Mouse (Mus musculus): ENCODE results near the gene Swap70. TPM values are rescaled to one million over a fixed set of nuclear protein-coding genes. Genes with fewer than 3 reads are reported as not detected.

The Swap70 gene
- polyA plus RNA-seq, 1 experiment: 16.2 TPM

DNA sequence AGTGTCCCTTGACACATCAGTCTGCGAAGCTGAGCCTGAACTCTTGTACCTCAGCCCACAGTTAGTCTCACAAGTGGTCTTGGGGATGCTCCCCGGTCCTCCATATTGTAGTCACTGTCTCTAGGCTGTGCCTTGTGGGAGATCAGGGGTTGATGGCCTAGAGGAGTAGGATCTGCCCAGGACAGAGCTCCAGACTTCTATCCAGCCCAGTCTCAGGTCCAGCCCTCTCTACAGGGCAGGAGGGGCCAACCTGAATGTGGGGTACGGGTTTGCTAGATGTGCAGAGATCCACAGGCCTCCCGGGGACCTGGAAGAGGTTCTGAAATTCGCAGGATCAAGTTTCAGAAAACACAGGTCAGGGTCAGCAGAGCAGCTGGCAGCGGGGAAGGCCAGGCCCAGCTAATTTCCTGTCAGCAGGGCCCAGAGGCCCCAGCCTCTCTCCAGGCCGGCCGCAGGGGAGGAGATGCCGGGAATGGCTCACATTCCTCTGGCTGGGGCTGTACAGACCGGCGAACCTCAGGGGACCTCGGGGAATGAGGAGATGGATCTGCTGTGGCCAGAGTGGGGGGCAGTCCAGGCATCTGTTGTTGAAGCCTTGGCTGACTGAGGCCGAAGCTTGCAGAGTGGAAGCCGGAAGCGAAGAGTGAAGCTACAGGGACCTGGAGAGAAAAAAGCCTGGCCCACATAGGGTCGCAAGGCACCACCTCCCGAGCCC lies 75.5 kb downstream of the Swap70 start:
- no peak for DNase-seq (ENCODE audit: low read depth, low spot score)
- WGBS: 66% methylated on average over 17 of the region's 17 CpGs

DNA sequence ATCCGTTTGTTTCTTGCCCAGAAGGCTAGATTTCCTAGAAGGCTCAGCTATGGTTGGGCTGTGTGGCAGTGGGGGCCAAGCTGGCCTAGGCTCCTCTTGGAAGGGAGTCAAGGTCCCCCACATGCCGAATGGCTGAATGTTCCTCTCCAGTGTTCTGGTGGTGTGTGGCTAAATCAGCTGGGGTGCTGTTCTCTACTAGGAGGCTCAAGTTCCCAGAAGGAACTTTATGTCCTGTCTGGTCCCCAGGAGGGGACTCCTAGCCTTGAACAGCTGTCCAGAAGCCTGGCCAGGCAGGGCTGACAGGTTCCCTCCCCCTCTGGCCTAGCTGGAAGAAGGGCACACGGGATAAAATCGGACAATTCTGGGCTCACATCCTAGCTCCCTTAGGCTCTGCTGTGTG lies 76.1 kb downstream of the Swap70 start:
- WGBS: 76% methylated on average over 4 of the region's 4 CpGs
- no peak for DNase-seq (ENCODE audit: low read depth, low spot score)

DNA sequence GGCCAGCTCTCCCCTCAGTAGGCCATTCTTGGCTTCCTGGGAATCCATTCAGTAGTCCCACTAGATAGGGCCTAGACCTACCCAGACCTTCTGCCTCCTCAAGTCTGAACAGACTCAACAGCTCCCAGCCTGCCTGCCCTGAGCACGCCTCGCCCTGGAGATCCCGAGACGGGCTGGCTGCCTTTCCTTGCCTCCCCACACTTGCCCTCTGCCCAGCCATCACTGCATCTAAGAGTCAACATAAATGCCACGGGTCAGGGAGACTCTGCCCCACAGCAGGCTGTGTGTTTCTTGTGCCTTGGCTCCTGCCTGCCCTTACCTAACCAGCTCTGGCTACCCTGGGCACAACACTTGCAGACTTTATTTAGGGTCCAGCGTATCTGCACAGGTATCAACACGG lies 76.6 kb downstream of the Swap70 start:
- DNase-seq (ENCODE audit: low read depth, low spot score): no peak

DNA sequence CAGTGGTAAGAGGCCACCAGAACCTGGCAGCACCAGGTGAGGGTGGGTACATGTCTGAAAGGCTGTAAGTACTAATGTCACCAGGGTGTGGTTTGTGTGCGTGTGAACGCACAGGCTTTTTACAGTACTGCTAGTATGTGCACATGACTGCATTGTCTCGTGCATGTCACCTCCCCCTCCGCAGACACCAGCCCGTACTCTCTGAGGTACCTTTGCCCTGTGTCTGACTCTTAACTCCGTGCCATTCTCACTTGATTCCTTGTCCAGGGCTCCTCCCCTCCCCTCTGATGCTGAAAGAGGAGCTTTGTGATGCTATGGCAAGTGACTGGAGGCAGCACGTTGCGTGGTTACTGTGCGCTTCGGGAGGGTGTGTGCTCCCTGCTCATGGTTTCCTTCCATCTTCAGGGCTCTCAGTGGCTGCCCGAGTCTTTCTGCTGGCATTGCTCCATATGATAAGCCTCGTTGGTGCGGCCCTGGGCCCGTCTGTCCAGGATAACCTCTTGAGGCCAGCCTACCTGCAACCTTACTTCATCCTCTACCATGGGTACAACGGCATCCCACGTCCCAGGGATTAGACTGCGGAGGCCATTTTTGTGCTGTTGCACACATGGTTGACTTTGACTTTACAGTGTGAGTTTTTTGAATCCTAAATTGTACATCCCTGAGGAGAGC lies 77.4 kb downstream of the Swap70 start:
- DNase-seq (ENCODE audit: low read depth, low spot score): no peak
- WGBS: 58% methylated on average over 17 of the region's 17 CpGs

More for the DNA sequence above, 76.6 kb downstream of the Swap70 start:
- WGBS: 57% methylated on average over 7 of the region's 7 CpGs

DNA sequence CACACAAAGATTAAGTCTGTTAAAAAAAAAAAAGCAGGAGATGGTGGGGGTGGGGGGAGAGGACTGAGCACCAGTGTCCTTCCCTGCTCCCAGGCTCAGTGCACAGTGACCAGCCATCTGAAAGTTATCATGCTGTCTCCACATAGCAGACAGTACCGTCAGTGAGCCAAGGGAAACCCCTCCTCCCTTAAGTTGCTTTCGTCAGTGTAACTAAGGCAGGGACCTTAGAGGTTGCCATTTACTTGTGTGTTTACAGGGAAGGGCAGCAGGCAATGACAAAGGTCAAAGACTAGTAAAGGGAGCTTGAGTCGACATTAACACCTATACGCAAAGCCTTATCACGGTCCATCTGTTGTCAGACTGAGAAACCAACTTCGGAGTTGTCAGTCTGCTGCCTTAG lies 81.4 kb downstream of the Swap70 start:
- 27% methylated on average over 6 of the region's 6 CpGs for WGBS
- no peak for DNase-seq (ENCODE audit: low read depth, low spot score)

DNA sequence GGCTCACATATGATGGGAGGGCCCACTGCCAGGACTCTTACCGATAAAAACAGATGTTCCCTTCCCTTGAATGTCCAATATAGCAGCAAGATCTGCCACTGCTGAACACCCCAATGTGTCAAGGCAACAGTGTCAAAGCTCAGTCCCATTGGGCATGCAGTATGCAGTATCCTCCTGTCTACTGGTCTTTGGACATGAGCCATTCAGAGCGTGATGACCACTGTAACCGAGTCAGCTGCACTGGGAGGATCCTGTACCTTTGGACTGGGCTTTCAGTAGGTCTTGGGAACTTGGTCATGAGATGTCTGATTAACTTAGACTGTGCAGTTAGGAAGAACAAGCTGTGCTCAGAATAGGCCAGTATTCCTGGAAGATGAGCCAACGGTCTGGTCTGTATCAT lies 84.0 kb downstream of the Swap70 start:
- 77% methylated on average over 4 of the region's 4 CpGs for WGBS
- no peak for DNase-seq (ENCODE audit: low read depth, low spot score)

DNA sequence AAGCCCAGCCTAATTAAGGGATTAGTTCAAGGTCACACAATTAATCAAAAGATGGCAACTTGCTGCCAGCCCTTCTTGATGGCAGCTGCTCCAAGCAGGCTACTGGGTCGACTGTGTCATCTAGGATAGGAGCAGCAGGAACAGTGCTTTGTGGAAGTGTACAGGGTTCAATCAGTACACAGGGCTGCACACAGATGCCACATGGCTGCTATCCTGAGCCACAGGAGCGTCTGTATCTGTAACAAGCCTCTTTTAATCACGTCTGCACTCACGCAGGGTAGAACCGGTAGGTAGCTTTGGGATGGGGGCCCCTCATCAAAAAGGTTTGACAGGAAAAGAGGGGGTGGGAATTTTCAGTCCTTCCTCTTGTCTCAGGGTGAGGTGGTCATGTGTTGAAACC lies 84.8 kb downstream of the Swap70 start:
- WGBS: 75% methylated on average over 5 of the region's 5 CpGs

DNA sequence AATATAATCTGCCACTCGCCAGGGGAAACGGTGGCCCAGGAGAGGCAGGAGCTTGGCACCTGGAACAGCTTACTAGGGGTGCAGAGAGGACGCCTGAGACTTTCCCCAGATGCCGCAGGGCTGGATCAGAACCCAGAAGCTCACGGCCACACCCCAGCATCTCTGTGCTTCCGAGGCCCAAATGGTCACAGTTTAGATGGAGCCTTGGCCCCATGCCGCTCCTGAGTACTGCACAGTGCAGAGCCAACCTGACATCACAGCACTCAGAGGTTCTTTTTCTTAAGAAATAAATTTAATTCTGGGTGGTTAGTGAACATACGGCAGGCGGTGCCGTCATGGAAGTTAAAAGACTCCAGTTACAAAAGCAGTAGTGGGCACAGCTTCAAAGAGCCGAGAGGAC lies 86.2 kb downstream of the Swap70 start:
- DNase-seq (ENCODE audit: low read depth, low spot score): no peak
- 88% methylated on average over 11 of the region's 11 CpGs for WGBS

More for the DNA sequence above, 84.8 kb downstream of the Swap70 start:
- no peak for DNase-seq (ENCODE audit: low read depth, low spot score)

DNA sequence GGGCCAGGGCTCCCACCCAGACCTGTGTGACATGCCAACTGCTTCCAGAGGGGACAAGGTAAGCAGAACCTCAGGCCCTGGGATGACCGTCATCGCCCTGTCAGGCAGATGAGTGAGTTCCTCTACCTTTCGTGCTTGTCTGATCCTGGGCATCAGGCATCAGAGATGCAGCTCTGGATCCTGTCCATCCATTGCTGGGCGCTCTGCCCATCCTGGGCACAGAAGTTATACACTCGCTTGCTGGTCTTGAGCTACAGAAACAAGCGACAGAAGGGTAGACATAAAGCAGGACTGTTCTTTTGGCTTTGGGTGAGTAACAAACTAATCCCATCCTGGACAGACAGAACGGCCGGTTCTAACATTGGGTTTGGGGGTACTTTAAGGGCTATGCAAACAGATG lies 87.7 kb downstream of the Swap70 start:
- no peak for DNase-seq (ENCODE audit: low read depth, low spot score)
- WGBS: 91% methylated on average over 8 of the region's 8 CpGs

DNA sequence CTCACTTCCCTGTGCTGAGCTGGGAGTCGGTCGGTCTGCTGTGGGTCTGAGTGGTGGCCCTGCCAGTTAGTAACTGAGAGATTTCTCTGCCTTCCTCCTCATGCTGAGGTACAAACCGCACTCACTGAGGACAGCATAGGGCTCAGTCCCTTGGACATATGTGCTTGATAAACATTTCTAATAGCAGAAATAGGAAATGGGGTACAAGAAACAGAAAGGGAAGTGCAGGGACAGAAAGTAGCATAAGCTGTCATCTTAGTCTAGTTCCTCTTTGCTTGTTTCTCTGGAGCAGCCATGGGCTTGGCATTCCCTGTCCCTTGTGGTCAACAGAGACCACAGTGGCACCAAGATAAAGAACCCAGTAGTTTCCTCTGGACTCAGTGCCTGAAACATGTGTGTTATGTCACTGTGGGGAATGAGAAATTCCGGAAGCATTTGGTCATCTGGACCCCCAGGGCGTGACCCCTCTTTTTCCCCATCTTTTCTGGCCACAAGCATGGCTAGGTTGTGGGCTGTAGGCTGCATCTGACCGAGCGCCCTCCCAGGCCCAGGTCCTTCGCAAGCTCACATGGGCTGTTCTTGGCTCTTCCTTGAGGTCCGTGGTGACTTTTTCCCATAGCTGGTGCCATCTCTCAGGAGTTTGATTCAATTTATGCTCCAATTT lies 92.0 kb downstream of the Swap70 start:
- 84% methylated on average over 9 of the region's 9 CpGs for WGBS
- DNase-seq (ENCODE audit: low read depth, low spot score): no peak

DNA sequence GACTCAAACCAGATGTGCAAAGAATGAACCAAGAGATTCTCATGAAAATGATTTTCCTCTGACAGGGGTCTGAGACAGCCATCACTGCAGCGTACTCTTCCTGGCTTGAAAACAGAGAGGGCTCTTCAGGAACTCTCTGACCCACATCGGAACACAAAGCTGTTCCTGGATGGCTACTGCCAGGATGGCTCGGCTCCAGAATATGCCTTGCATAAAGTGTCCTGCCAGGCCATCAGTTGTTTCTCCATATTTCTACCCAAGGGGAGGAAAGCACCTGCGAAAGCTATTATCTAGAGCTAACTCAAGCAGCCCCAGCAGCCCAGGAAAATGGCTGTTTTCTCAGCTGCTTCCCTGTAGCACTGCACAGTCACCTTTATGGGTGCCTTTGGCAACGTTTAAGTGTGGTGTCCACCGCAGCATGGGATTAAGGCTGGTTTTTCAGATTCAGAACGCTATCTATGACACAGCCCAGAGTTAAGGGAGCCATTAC lies 92.9 kb downstream of the Swap70 start:
- 94% methylated on average over 7 of the region's 7 CpGs for WGBS
- DNase-seq (ENCODE audit: low read depth, low spot score): no peak

DNA sequence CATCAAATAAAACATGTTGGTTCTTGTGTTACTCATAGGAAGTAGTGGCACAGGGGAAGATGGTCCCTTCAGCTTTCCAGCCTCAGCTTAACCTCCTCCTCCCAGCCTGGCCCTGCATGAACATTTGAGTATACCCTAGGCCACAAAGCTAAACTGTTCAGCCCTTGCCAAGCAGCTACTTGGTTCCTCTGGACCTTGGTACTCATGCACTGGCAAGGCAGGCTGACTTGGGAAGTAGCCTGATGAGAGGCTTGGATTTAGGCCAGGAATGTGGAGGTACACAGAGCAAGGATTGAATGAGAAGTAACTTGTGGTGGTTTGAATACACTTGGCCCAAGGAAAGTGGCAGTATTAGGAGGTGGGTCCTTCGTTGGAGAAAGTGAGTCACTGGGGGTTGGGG lies 93.8 kb downstream of the Swap70 start:
- 90% methylated on average over 1 of the region's 1 CpGs for whole genome bisulfite sequencing
- no peak for DNase-seq (ENCODE audit: low read depth, low spot score)

DNA sequence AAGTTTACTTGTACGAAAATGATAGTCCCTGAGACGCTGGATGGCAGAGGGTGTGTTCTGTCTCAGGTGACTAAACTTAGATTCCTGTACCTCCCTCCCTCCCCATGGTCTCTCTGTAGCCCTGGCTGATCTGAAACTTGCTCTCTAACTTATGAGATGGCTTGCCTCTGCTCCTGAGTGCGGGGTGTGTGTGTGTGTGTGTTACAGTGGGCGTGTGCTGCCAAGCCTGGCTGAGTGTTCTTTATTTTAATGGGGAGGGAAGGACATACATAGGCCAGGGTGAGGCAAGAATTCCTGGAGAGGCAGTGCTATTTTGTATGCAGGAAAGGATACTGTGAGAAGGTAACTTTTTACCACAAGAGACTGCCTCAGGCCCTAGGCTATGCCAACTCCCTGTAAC lies 95.9 kb downstream of the Swap70 start:
- no peak for DNase-seq (ENCODE audit: low read depth, low spot score)
- 63% methylated on average over 4 of the region's 4 CpGs for WGBS

DNA sequence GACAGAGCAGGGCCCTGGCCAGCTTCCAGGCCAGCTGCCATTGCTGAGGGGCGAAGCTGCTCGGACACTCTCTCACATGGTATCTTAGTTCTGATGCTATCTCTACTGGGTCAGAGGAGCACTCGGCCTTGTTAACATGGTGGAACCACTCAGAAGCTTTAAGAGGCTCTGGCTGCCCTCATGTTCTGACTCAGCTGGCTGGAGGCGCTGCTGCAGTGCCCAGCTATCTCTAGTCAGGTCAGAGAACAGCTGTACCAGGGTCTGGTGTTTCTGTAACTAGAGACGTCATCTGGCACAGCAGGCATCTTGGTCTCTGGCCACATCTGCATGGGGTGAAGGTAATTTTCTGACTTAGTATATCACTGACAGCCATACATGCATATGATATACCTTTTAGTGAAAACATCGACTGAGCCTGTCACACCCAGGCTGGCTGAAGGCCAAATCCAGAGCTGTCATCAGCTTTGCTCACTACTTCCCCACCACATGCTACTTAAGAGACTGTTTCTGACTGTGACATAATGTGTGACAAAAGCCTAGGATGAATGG lies 97.5 kb downstream of the Swap70 start:
- 76% methylated on average over 6 of the region's 6 CpGs for WGBS
- no peak for DNase-seq (ENCODE audit: low read depth, low spot score)

DNA sequence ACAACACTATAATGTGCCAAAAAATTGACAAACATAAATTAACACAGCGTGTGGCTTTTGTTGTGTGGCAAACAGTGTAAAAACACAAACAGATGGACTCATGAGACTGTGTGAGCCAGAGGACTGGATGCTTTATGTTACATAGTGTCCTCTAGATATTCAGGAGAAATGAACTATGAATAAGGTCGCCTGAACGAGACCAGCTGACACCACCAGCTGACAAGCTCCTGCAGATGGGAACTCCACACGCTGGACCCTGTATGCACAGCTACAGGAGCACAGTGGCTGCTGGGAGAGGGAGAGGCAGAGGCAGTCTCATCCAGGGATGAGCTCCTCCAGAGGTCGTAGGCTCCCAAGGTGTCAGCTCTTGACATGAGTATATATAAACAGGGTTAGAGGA lies 99.6 kb downstream of the Swap70 start:
- 85% methylated on average over 5 of the region's 5 CpGs for WGBS

DNA sequence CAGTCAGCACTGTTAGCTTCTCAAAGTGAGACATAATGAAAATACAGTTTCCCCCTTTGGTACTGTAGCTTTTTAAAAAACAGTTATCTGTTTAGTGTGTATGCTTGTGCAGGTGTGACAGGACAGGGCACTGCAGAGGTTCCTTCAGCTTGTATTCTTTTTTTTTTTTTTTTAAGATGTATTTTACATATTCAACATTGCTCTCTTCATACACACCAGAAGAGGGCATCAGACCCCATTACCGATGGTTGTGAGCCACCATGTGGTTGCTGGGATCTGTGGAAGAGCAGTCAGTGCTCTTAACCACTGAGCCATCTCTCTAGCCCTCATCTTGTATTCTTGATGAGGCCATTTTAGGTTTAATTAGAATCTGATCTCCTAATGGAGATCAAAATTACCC lies 103.3 kb downstream of the Swap70 start:
- no peak for DNase-seq (ENCODE audit: low read depth, low spot score)
- 95% methylated on average over 1 of the region's 1 CpGs for WGBS

More for the DNA sequence above, 99.6 kb downstream of the Swap70 start:
- no peak for DNase-seq (ENCODE audit: low read depth, low spot score)

DNA sequence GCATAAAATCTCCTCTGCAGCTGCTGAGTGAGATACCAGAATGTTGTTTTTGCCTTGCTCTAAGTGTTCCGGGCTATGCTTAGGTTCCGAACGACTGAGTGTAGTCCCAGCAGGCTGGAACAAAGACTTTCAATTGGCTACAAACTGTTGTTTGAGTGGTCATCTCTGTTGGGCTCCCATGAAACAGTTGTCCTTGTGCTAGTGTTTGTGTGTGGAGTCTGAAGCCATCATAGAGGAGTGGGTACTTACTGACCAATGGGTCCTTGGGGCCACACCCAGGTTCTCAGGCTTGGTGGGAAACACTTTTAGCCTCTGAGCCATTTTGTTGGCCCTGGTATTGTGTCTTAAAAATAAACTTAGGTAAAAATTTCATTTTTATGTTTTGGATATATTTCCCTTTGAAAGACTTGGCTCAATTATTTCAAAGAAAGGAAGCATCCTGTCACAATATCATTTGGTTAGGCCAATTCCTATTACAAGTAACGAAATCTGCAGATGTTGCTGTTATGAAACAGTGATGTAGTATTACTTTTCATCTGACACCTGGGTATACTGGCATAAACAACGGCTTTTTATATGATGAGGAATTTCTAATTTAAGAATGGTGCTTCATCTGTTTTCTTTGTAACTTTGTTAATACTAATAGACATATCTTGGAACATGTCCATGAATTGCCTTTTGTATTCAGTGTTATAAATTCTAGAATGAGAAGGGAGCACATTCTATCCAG lies 104.0 kb downstream of the Swap70 start:
- no peak for DNase-seq (ENCODE audit: low read depth, low spot score)
- WGBS: 90% methylated on average over 5 of the region's 5 CpGs
